Mouse (Mus musculus) frontal cortex, postnatal 10 days (tissue): ENCODE data around the gene Mapre3.

Source experiments
- DNase-seq, 2 experiments: peaks; one replicate each; pipeline ENCODE4 v3.0.0; 2022; ENCODE audit warnings: low spot score in 2 of 2, mixed read lengths in 1 of 2

Gene Mapre3

GRCm38 (mm10) chr5:30814424-30815119 is at the start of gene Mapre3:
TSS of gene Mapre3 (plus strand) at chr5:30814641.
- DNase-seq: peak; percentile 92 to 94

- no peak for DNase-seq
Measured at GRCm38 (mm10) chr5:30765596-30766370, 48.7 kb upstream of the Mapre3 start.

GRCm38 (mm10) chr5:30768082-30768481 is 46.4 kb upstream of the Mapre3 start:
- DNase-seq: no peak

GRCm38 (mm10) chr5:30768598-30768997 is 45.8 kb upstream of the Mapre3 start:
- DNase-seq: no peak

- DNase-seq: no peak
Measured at GRCm38 (mm10) chr5:30769075-30769474, 45.4 kb upstream of the Mapre3 start.

- peak; percentile 81 to 88 for DNase-seq
Measured at GRCm38 (mm10) chr5:30774601-30775371, 39.7 kb upstream of the Mapre3 start.

GRCm38 (mm10) chr5:30780699-30781098 is 33.7 kb upstream of the Mapre3 start:
- DNase-seq: no peak

GRCm38 (mm10) chr5:30781147-30781546 is 33.3 kb upstream of the Mapre3 start:
- no peak for DNase-seq

- no peak for DNase-seq
Measured at GRCm38 (mm10) chr5:30787381-30787780, 27.1 kb upstream of the Mapre3 start.

GRCm38 (mm10) chr5:30790047-30790446 is 24.4 kb upstream of the Mapre3 start:
- DNase-seq: no peak

- peak; percentile 50 to 73 for DNase-seq
Measured at GRCm38 (mm10) chr5:30796125-30796524, 18.3 kb upstream of the Mapre3 start.

GRCm38 (mm10) chr5:30797482-30797881 is 17.0 kb upstream of the Mapre3 start:
- no peak for DNase-seq

GRCm38 (mm10) chr5:30797982-30798381 is 16.5 kb upstream of the Mapre3 start:
- DNase-seq: no peak

- no peak for DNase-seq
Measured at GRCm38 (mm10) chr5:30798965-30799364, 15.5 kb upstream of the Mapre3 start.

- no peak for DNase-seq
Measured at GRCm38 (mm10) chr5:30802724-30803467, 11.5 kb upstream of the Mapre3 start.

- DNase-seq: peak in 1 of 2 experiments; percentile 82
Measured at GRCm38 (mm10) chr5:30806106-30806505, 8.3 kb upstream of the Mapre3 start.

GRCm38 (mm10) chr5:30815120-30815465 is 652 bp downstream of the Mapre3 start:
- DNase-seq: no peak

GRCm38 (mm10) chr5:30816261-30816791 is 1.9 kb downstream of the Mapre3 start:
- DNase-seq: no peak

- DNase-seq: no peak
Measured at GRCm38 (mm10) chr5:30818758-30819309, 4.4 kb downstream of the Mapre3 start.

- no peak for DNase-seq
Measured at GRCm38 (mm10) chr5:30822689-30823088, 8.2 kb downstream of the Mapre3 start.

GRCm38 (mm10) chr5:30823091-30823490 is 8.7 kb downstream of the Mapre3 start:
- DNase-seq: no peak
